Mouse (Mus musculus) heart, adult 2 months (tissue): ENCODE data around the gene Ghitm. TPM values are rescaled to one million over a fixed set of nuclear protein-coding genes. Genes with fewer than 3 reads are reported as not detected.
A peak's percentile ranks its signal among the peaks of the same experiment; 100 is the strongest.

Experiments
- DNase-seq, 2 experiments: peaks; one replicate each; pipeline ENCODE4 v3.0.0; 2021
- H3K27ac ChIP-seq: fragments of 200-600 bp; 2 replicates; pipeline ENCODE4 v1.8.1; 2022
- H3K27me3 ChIP-seq: fragments of 200-500 bp; 2 replicates; pipeline ENCODE4 v1.6.1; 2012; ENCODE audit warnings: mild to moderate bottlenecking, low read length, inconsistent platforms, mixed read lengths; ENCODE audit not compliant: control insufficient read depth, insufficient read depth
- H3K36me3 ChIP-seq: fragments of 200-500 bp; 2 replicates; pipeline ENCODE4 v1.6.1; 2012; ENCODE audit warnings: low read length, inconsistent platforms; ENCODE audit not compliant: control insufficient read depth, insufficient read depth
- H3K4me1 ChIP-seq: fragments of 200-500 bp; 2 replicates; pipeline ENCODE4 v1.6.1; 2011; ENCODE audit warnings: low read length; ENCODE audit not compliant: control insufficient read depth, insufficient read depth
- H3K4me3 ChIP-seq: fragments of 200-600 bp; 2 replicates; pipeline ENCODE4 v1.8.1; 2022
- H3K79me2 ChIP-seq: fragments of 200-500 bp; replicated peaks from 2 replicates; pipeline ENCODE4 v1.6.1; 2012; ENCODE audit warnings: mild to moderate bottlenecking, inconsistent platforms, low read length, moderate library complexity, mixed read lengths; ENCODE audit not compliant: control insufficient read depth, insufficient read depth
- H3K9ac ChIP-seq: fragments of 200-500 bp; 2 replicates; pipeline ENCODE4 v1.6.1; 2012; ENCODE audit warnings: low read depth, mild to moderate bottlenecking, control low read depth, inconsistent platforms, low read length, mixed read lengths
- CTCF ChIP-seq: fragments of 200-600 bp; IDR thresholded peaks from 2 replicates; pipeline ENCODE4 v1.8.1; 2022; ENCODE audit warnings: antibody characterized with exemption, mild to moderate bottlenecking, moderate library complexity
- EP300 ChIP-seq: fragments of 200-500 bp; IDR thresholded peaks from 2 replicates; pipeline ENCODE4 v1.6.1; 2011; ENCODE audit warnings: low read depth, low read length, control low read depth; ENCODE audit not compliant: insufficient read depth
- POLR2A ChIP-seq: fragments of 200-500 bp; IDR thresholded peaks from 2 replicates; pipeline ENCODE4 v1.6.1; 2011; ENCODE audit warnings: mild to moderate bottlenecking, low read depth, low read length, control low read depth; ENCODE audit not compliant: insufficient read depth
- WGBS: fragments of 180-500 bp; shearing (Covaris S2); methylation state at CpG from one replicate; pipeline ENCODE4 v1.1.7; 2018; 5-methylcytosine and 5-hydroxymethylcytosine counted together
- intact Hi-C: fragments of 180-260 bp; cut with DNase I; formaldehyde crosslinking; loops from one replicate; pipeline ENCODE4 v1.15.1; 2025
- polyA plus RNA-seq: library from polyadenylated mRNA; depleted of rRNA; stranded (reverse); fragments of >200 nt; gene quantifications from 2 replicates; pipeline ENCODE4 v1.2.3, GENCODE M21; 2012
- total RNA-seq, 2 experiments: library from RNA; stranded (reverse); gene quantifications; 2 replicates each; pipeline ENCODE4 v1.2.3; 2021

Gene Ghitm
- total and polyA plus RNA-seq, 3 experiments: 328 to 677 (median 604) TPM

DNA sequence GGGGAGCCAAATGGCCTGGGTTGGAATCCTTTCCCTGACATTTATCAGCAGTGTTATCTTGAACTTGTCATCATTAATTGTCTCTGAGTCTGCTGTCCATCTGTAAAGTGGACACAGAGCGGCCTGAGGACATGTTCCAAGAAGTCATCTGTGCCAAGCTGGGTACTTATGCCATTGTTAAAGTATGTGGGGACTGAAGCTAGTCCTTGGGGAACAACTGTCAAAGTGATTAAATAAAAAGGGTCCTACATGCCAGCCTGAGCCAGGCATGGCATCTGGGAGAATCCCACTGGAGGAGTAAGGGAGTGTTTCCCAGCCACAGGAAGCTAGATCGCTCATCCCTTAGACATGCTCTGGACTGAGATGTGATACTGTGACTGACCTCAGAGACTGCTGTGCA is 24.6 kb downstream of the Ghitm start:
- intact Hi-C loops: no loop called here
- H3K4me1 ChIP-seq: 0 out of 2 replicates have a peak, but pooled peaks cover 1% of the 10 kb centered on the region
- no peak for DNase-seq
- no peak overlapping the region for H3K9ac ChIP-seq
- H3K36me3 ChIP-seq: no peaks in the 10 kb centered on the region
- TF ChIP-seq POLR2A (no peak), EP300 (no peak), CTCF (no peak)
- H3K27ac ChIP-seq: no peak overlapping the region
- H3K27me3 ChIP-seq: no peaks in the 10 kb centered on the region
- H3K79me2 ChIP-seq: no peaks in the 10 kb centered on the region
- WGBS: 62% methylated on average over 2 of the region's 2 CpGs
- H3K4me3 ChIP-seq: no peak overlapping the region

DNA sequence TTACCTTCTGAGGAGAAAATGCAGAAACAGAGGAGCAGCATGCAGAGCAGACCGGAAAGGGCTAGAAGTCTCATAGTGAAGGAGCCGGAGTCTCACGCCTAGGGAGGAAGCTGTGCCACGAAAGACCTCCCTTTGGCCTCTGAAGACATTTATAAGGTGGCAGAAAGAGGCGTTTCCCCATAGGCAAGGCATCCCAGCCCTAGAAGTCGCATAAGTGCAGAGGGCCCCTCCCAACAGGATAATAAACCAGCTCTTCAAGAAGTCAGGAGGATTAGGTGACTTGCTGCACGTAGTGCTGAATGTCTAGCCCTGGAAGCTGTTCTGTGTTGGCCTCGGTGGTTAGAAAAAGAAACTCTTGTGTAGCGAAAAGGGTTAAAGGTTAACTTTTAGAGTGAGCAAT is 25.1 kb downstream of the Ghitm start:
- no peak for DNase-seq
- no peaks in the 10 kb centered on the region for H3K79me2 ChIP-seq
- intact Hi-C loops: no loop called here
- no peaks in the 10 kb centered on the region for H3K36me3 ChIP-seq
- H3K27ac ChIP-seq: no peak overlapping the region
- H3K4me3 ChIP-seq: no peak overlapping the region
- TF ChIP-seq EP300: no peak
- TF ChIP-seq CTCF: no peak
- TF ChIP-seq POLR2A: no peak
- H3K4me1 ChIP-seq: peaks cover 1% of the 10 kb centered on the region; the same call in 1 of the 2 replicates
- H3K27me3 ChIP-seq: no peaks in the 10 kb centered on the region
- WGBS: 62% methylated on average over 9 of the region's 9 CpGs
- no peak overlapping the region for H3K9ac ChIP-seq

DNA sequence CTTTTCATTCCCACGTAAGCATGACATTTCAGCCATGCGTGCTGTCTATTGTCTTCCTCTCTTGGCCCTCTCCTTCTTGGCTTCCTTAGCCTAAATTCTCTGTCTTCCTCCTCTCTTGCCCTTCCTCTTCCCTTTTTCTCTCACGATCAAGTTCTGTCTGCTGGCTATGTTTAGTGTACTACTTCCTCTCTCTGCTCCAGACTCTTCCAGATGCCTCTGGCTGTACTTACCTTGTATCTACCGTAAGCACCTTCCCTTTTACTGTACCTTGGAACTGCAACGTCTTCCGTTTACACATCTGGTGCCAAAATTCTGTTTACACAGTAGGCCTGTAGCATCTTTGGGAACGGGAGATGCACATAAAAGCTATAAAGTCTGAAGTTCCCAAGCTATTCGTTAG is 25.6 kb downstream of the Ghitm start:
- H3K9ac ChIP-seq: no peak overlapping the region
- H3K36me3 ChIP-seq: no peaks in the 10 kb centered on the region
- H3K4me3 ChIP-seq: no peak overlapping the region
- H3K4me1 ChIP-seq: peaks cover 4% of the 10 kb centered on the region
- no peak overlapping the region for H3K27ac ChIP-seq
- DNase-seq: no peak
- intact Hi-C loops: no loop called here
- no peaks in the 10 kb centered on the region for H3K79me2 ChIP-seq
- H3K27me3 ChIP-seq: no peaks in the 10 kb centered on the region
- 63% methylated on average over 8 of the region's 8 CpGs for WGBS
- TF ChIP-seq EP300 (no peak), CTCF (no peak), POLR2A (no peak)

DNA sequence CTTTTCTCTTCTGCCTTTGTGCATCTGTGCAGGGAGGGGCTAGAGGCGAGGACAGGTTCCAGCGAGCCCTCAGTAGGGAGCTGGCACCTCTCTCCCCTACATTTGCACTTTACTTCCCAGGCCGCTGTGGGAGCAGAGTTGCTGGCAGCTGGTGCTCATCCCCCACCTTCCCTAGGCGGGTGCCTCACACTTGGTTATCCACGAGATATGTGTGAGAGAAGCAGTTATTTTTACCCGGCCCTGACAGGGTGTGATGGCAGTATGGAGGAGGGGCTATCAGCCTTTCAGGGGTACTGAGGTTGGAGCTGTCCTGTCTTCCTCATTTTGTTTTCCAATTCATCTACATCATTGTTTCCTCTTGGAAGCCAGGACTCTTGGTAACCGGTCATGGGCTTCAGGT is 29.2 kb downstream of the Ghitm start:
- H3K27ac ChIP-seq: no peak overlapping the region

DNA sequence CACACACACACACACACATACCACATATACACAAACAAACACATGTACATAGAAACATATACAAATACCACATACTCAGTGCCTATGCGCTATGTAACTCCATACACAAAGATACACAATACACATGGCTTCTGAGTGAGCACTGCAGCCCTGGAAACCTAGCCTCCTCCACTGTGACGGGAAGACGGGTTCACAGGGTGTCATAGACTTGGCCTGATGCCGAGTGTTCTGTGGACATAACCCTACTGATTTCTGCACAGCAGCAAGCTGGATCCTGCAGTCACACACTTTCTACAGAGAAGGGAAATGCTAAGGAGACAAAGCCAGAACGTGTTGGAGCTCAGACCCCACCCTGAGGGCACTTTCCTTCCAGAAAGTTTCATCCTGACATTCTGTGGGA is 30.3 kb downstream of the Ghitm start:
- H3K4me1 ChIP-seq: peaks cover 4% of the 10 kb centered on the region
- H3K9ac ChIP-seq: no peak overlapping the region
- no peak overlapping the region for H3K4me3 ChIP-seq
- intact Hi-C loops: no loop called here
- WGBS: 18% methylated on average over 5 of the region's 5 CpGs
- peak; percentile 16 to 24 for DNase-seq
- H3K27ac ChIP-seq: no peak overlapping the region
- H3K36me3 ChIP-seq: no peaks in the 10 kb centered on the region
- H3K79me2 ChIP-seq: no peaks in the 10 kb centered on the region
- no peaks in the 10 kb centered on the region for H3K27me3 ChIP-seq
- TF ChIP-seq CTCF: no peak
- no peak for TF ChIP-seq EP300
- TF ChIP-seq POLR2A: no peak

More for the DNA sequence above, 29.2 kb downstream of the Ghitm start:
- no peak overlapping the region for H3K9ac ChIP-seq
- DNase-seq: no peak
- peaks cover 4% of the 10 kb centered on the region for H3K4me1 ChIP-seq
- 17% methylated on average over 7 of the region's 7 CpGs for WGBS
- H3K27me3 ChIP-seq: no peaks in the 10 kb centered on the region
- no peaks in the 10 kb centered on the region for H3K79me2 ChIP-seq
- no peaks in the 10 kb centered on the region for H3K36me3 ChIP-seq
- intact Hi-C loops: no loop called here
- TF ChIP-seq CTCF: no peak
- TF ChIP-seq POLR2A: no peak
- no peak for TF ChIP-seq EP300
- no peak overlapping the region for H3K4me3 ChIP-seq

DNA sequence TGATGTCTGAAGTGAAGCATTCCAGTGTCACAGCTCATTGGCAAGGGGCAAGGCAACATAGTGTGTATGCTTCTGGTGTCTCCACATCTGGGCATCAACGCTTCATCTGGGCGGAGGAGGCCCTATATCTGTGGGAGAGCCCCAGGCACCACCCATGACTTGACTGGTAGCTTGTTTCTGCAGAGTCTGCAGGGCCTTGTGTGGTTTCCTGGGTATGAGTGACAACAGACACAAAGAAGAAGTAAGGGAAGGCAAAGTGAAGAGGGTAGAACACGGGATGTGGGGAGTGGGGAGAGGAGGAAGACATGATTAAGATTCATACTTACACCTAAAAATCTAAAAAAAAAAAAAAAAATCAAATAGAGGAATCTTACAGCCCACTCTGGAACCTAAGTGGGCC is 32.6 kb downstream of the Ghitm start:
- no peak overlapping the region for H3K27ac ChIP-seq
- peaks cover 4% of the 10 kb centered on the region for H3K4me1 ChIP-seq
- 81% methylated on average over 3 of the region's 3 CpGs for WGBS
- no peak overlapping the region for H3K9ac ChIP-seq
- no peak for TF ChIP-seq EP300
- no peak for TF ChIP-seq CTCF
- TF ChIP-seq POLR2A: no peak
- no peaks in the 10 kb centered on the region for H3K36me3 ChIP-seq
- H3K27me3 ChIP-seq: peaks cover 4% of the 10 kb centered on the region
- no peak overlapping the region for H3K4me3 ChIP-seq
- H3K79me2 ChIP-seq: no peaks in the 10 kb centered on the region
- intact Hi-C loops: no loop called here
- DNase-seq: no peak

DNA sequence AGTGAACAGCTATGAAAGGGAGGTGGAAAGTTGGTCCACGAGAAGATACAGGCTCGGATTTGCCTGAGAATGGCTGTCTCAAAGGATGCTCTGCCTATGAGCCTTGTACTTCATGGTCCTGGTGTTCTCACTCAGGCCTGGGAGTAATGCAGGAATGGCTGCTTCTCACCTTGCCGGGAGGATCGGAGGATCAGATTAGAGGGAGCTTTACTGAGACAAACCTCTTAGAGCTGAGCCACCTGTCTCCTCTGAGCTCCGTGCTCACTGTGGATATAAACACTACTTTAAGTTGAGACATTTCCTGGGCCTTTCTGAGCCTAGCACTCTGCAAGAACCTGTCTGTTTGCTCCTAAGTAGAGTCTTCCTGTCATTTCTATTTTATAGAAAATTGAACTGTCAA is 33.5 kb downstream of the Ghitm start:
- intact Hi-C loops: no loop called here
- H3K27me3 ChIP-seq: peaks cover 6% of the 10 kb centered on the region
- H3K36me3 ChIP-seq: no peaks in the 10 kb centered on the region
- no peak overlapping the region for H3K27ac ChIP-seq
- peaks cover 4% of the 10 kb centered on the region for H3K4me1 ChIP-seq
- 68% methylated on average over 5 of the region's 5 CpGs for WGBS
- TF ChIP-seq POLR2A (no peak), CTCF (no peak), EP300 (no peak)
- no peaks in the 10 kb centered on the region for H3K79me2 ChIP-seq
- no peak for DNase-seq
- H3K4me3 ChIP-seq: no peak overlapping the region
- no peak overlapping the region for H3K9ac ChIP-seq
